19 mouse cellular contexts compared by ENCODE assay signal in the genomic region with DNA sequence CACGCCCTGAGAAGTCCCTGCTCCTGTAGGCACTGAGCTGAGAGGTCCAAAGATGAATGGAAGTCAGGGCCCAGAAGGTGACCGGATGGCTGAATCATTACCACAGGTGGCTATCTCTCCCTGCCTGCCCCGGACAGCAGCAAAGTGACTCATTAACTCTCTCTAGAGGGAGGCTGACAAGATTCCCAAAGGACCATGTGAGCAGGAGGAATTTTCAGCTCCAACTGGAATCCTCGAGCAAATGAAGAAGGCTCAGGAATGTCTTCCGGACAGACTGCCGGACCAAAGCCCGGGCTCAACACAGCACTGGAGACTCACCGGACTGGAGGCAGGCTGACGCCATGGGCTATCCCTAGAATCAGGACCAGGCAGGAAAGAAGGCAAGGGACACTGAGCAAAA. TPM values are rescaled to one million over a fixed set of nuclear protein-coding genes. Genes with fewer than 3 reads are reported as not detected.
A peak's percentile ranks its signal among the peaks of the same experiment; 100 is the strongest.
DNase-seq lines count a peak whose midpoint lies in the region; ATAC-seq and TF ChIP-seq lines count a peak whose summit lies in the region.
"Had no signal": no experiment of that assay in that cellular context is flagged by ENCODE, and none has a peak within 500 bp of the region (broad histone marks: within the 10 kb centered on the region; RNA-seq: fewer than 3 reads in every experiment).

No protein-coding gene starts in this region.

- no peaks in the 10 kb centered on the region for H3K27me3 ChIP-seq in heart, adult 2 months (ENCODE audit: control insufficient read depth, insufficient read depth, low read length)
- H3K27me3 ChIP-seq in heart, embryonic 10.5 days (ENCODE audit: insufficient read depth, poor library complexity, severe bottlenecking) = no peaks in the 10 kb centered on the region
- no peaks in the 10 kb centered on the region for H3K27me3 ChIP-seq in thymus, adult 2 months (ENCODE audit: control insufficient read depth, insufficient read depth, low read length)
- no peaks in the 10 kb centered on the region for H3K27me3 ChIP-seq in kidney, embryonic 16.5 days (ENCODE audit: insufficient read depth, low read length)
- H3K27me3 ChIP-seq: forebrain, embryonic 13.5 days; heart, embryonic 12.5 days; limb, embryonic 12.5 days; neural tube, embryonic 12.5 days had no signal

- peaks cover 20% of the 10 kb centered on the region for H3K4me1 ChIP-seq in heart, adult 2 months (ENCODE audit: control insufficient read depth, insufficient read depth, low read length)
- peaks cover 56% of the 10 kb centered on the region for H3K4me1 ChIP-seq in heart, embryonic 10.5 days
- H3K4me1 ChIP-seq in thymus, adult 2 months (replicated peaks; ENCODE audit: control insufficient read depth, insufficient read depth, low read length) = peaks cover 62% of the 10 kb centered on the region
- peaks cover 56% of the 10 kb centered on the region for H3K4me1 ChIP-seq in kidney, embryonic 16.5 days (ENCODE audit: insufficient read depth, low read length)

- TF ChIP-seq POLR2A in heart, adult 2 months (IDR thresholded peaks at IDR 0.05; ENCODE audit: insufficient read depth, low read depth, low read length) = no peak
- no peak for TF ChIP-seq POLR2A in thymus, adult 2 months (IDR thresholded peaks at IDR 0.05; ENCODE audit: control insufficient read depth, extremely low read depth, insufficient read depth, low read length, poor library complexity)

- WGBS in heart, adult 2 months = 43% methylated on average over 9 of the region's 9 CpGs
- WGBS in heart, embryonic 10.5 days = 64% methylated on average over 9 of the region's 9 CpGs
- WGBS in thymus, adult 2 months = 97% methylated on average over 9 of the region's 9 CpGs
- 69% methylated on average over 9 of the region's 9 CpGs for WGBS in kidney, embryonic 16.5 days

- H3K36me3 ChIP-seq in heart, adult 2 months (ENCODE audit: control insufficient read depth, insufficient read depth, low read length) = no peaks in the 10 kb centered on the region
- peaks cover 62% of the 10 kb centered on the region for H3K36me3 ChIP-seq in heart, embryonic 10.5 days
- H3K36me3 ChIP-seq in thymus, adult 2 months (ENCODE audit: control insufficient read depth, insufficient read depth, low read length) = peaks cover 31% of the 10 kb centered on the region; the same call in 1 of the 2 replicates
- H3K36me3 ChIP-seq in kidney, embryonic 16.5 days (ENCODE audit: insufficient read depth, low read length) = peaks cover 18% of the 10 kb centered on the region

- intact Hi-C loops in heart, adult 2 months (cut with DNase I) = loop anchor here (2.0 kb wide), 1 partner anchor 15 kb away; no protein-coding TSS in a partner anchor

- H3K9me3 ChIP-seq in heart, embryonic 10.5 days = no peaks in the 10 kb centered on the region
- no peaks in the 10 kb centered on the region for H3K9me3 ChIP-seq in kidney, embryonic 16.5 days (ENCODE audit: low read length)
- H3K9me3 ChIP-seq: forebrain, embryonic 13.5 days; heart, embryonic 12.5 days; limb, embryonic 12.5 days; neural tube, embryonic 12.5 days had no signal

- TF ChIP-seq CTCF in heart, adult 2 months (IDR thresholded peaks at IDR 0.05) = no peak
- no peak for TF ChIP-seq CTCF in thymus, adult 2 months (IDR thresholded peaks at IDR 0.05; ENCODE audit: borderline replicate concordance, control insufficient read depth, extremely low read depth, insufficient read depth, low read length, poor library complexity)

- no peaks in the 10 kb centered on the region for H3K79me2 ChIP-seq in heart, adult 2 months (replicated peaks; ENCODE audit: control insufficient read depth, insufficient read depth, low read length)

- peak; percentile 22 to 45 for DNase-seq in heart, adult 2 months
- no peak for DNase-seq in heart, embryonic 10.5 days (ENCODE audit: low spot score)
- no peak for DNase-seq in thymus, adult 2 months
- DNase-seq in thymus, postnatal 0 days (ENCODE audit: low spot score) = no peak
- peak; percentile 84 for DNase-seq in yolk sac, embryonic 10.5 days (ENCODE audit: low spot score)
- no peak for DNase-seq in layer of hippocampus, postnatal 14 days (ENCODE audit: low spot score in 2 of 2)
- DNase-seq: B cell, adult 2 months; cerebellum, postnatal 14 days; gastrocnemius, postnatal 25 days; lung, adult 2 months; lung, postnatal 36 days had no signal

- H3K4me2 ChIP-seq in kidney, embryonic 16.5 days (replicated peaks; ENCODE audit: low read depth, low read length) = no peak overlapping the region
- H3K4me2 ChIP-seq: forebrain, embryonic 13.5 days; heart, embryonic 12.5 days; limb, embryonic 12.5 days; neural tube, embryonic 12.5 days had no signal

- no peak for ATAC-seq in kidney, embryonic 16.5 days (ENCODE audit: low FRiP score, low TSS enrichment)
- no peak for ATAC-seq in activated CD4-positive, CD25-positive, alpha-beta regulatory T cell, adult 4 months
- ATAC-seq: forebrain, embryonic 13.5 days had no signal

- 0 out of 2 replicates have a peak, but pooled peaks have one; percentile 4 for TF ChIP-seq EP300 in heart, adult 2 months (IDR thresholded peaks at IDR 0.05; ENCODE audit: insufficient read depth, low read depth, low read length)

- no peak overlapping the region for H3K4me3 ChIP-seq in heart, adult 2 months
- H3K4me3 ChIP-seq in heart, embryonic 10.5 days = no peak overlapping the region
- no peak overlapping the region for H3K4me3 ChIP-seq in thymus, adult 2 months (ENCODE audit: control insufficient read depth, insufficient read depth, low read length)
- H3K4me3 ChIP-seq in kidney, embryonic 16.5 days (ENCODE audit: low read length) = no peak overlapping the region
- H3K4me3 ChIP-seq: forebrain, embryonic 13.5 days; heart, embryonic 12.5 days; limb, embryonic 12.5 days; neural tube, embryonic 12.5 days had no signal

- H3K27ac ChIP-seq in heart, adult 2 months = peak overlapping the region; percentile 73
- H3K27ac ChIP-seq in heart, embryonic 10.5 days = no peak overlapping the region
- H3K27ac ChIP-seq in thymus, adult 2 months (ENCODE audit: control insufficient read depth, insufficient read depth, low read length) = peak overlapping the region; percentile 14; the same call in 1 of the 2 replicates
- H3K27ac ChIP-seq in kidney, embryonic 16.5 days (ENCODE audit: low read length) = peak overlapping the region; percentile 68
- H3K27ac ChIP-seq: forebrain, embryonic 13.5 days; limb, embryonic 12.5 days; neural tube, embryonic 12.5 days had no signal

- H3K9ac ChIP-seq in heart, adult 2 months (ENCODE audit: low read depth, low read length) = no peak overlapping the region
- H3K9ac ChIP-seq in kidney, embryonic 16.5 days (replicated peaks; ENCODE audit: low read length) = no peak overlapping the region
- H3K9ac ChIP-seq: forebrain, embryonic 13.5 days; heart, embryonic 12.5 days; neural tube, embryonic 12.5 days had no signal

RNA-seq across cellular contexts. Expression of a gene that starts 6.5 kb away (rescaled TPM):
- 10 to 100 TPM; 30.7 to 35.1 TPM for total RNA-seq in heart, adult 2 months (2021)
- polyA plus RNA-seq in heart, adult 2 months (2012; rRNA removed) = 53.7 and 59.7 TPM in 2 replicates
- 13.0 and 21.7 TPM in 2 replicates for polyA plus RNA-seq in heart, embryonic 10.5 days (2016; fragmentation: Nextera tagmentation; extraction: Ambion mirVana)
- 203 and 208 TPM in 2 replicates for polyA plus RNA-seq in thymus, adult 2 months (2012; rRNA removed)
- 33.3 and 48.6 TPM in 2 replicates for polyA plus RNA-seq in thymus, postnatal 0 days (2015; fragmentation: Nextera tagmentation; extraction: Ambion mirVana)
- polyA plus RNA-seq in kidney, embryonic 16.5 days (2015; fragmentation: Nextera tagmentation; extraction: Ambion mirVana) = 30.6 and 34.1 TPM in 2 replicates
- 10 to 100 TPM; 44.1 to 45.2 TPM for total RNA-seq in layer of hippocampus, postnatal 14 days (2021)
- polyA plus RNA-seq in activated CD4-positive, CD25-positive, alpha-beta regulatory T cell, adult 4 months (2017; shearing (Covaris generic)) = 10 to 100 TPM; 10.9 to 13.0 TPM

RNA-seq across cellular contexts. Expression of a gene that starts 6.8 kb away (rescaled TPM):
- not detected for total RNA-seq in heart, adult 2 months (2021)
- polyA plus RNA-seq in heart, adult 2 months (2012; rRNA removed) = 0.14 and 0.20 TPM in 2 replicates
- 0.15 and 0.24 TPM in 2 replicates for polyA plus RNA-seq in heart, embryonic 10.5 days (2016; fragmentation: Nextera tagmentation; extraction: Ambion mirVana)
- 2.8 and 3.0 TPM in 2 replicates for polyA plus RNA-seq in thymus, adult 2 months (2012; rRNA removed)
- polyA plus RNA-seq in thymus, postnatal 0 days (2015; fragmentation: Nextera tagmentation; extraction: Ambion mirVana) = 1.5 and 1.7 TPM in 2 replicates
- 1.5 TPM in 2 replicates for polyA plus RNA-seq in kidney, embryonic 16.5 days (2015; fragmentation: Nextera tagmentation; extraction: Ambion mirVana)
- 1 to 10 TPM in 1 of 2 experiments, under 1 TPM in 1; 0.52 to 2.4 TPM for total RNA-seq in layer of hippocampus, postnatal 14 days (2021)
- under 1 TPM; 0.41 to 0.70 TPM for polyA plus RNA-seq in activated CD4-positive, CD25-positive, alpha-beta regulatory T cell, adult 4 months (2017; shearing (Covaris generic))
- total RNA-seq: hematopoietic stem cell, adult 5-6 weeks had no signal

RNA-seq across cellular contexts. Expression of a gene that starts 30.4 kb away (rescaled TPM):
- total RNA-seq in heart, adult 2 months (2021) = 10 to 100 TPM; 14.2 to 16.0 TPM
- 15.3 and 21.7 TPM in 2 replicates for polyA plus RNA-seq in heart, adult 2 months (2012; rRNA removed)
- polyA plus RNA-seq in heart, embryonic 10.5 days (2016; fragmentation: Nextera tagmentation; extraction: Ambion mirVana) = 11.0 and 11.2 TPM in 2 replicates
- polyA plus RNA-seq in thymus, adult 2 months (2012; rRNA removed) = 18.8 and 20.6 TPM in 2 replicates
- 10.7 TPM in 2 replicates for polyA plus RNA-seq in thymus, postnatal 0 days (2015; fragmentation: Nextera tagmentation; extraction: Ambion mirVana)
- polyA plus RNA-seq in kidney, embryonic 16.5 days (2015; fragmentation: Nextera tagmentation; extraction: Ambion mirVana) = 18.0 and 18.4 TPM in 2 replicates
- 10 to 100 TPM; 24.8 to 26.8 TPM for total RNA-seq in layer of hippocampus, postnatal 14 days (2021)
- polyA plus RNA-seq in activated CD4-positive, CD25-positive, alpha-beta regulatory T cell, adult 4 months (2017; shearing (Covaris generic)) = 1 to 10 TPM; 1.1 to 2.4 TPM

RNA-seq across cellular contexts. Expression of a gene that starts 30.5 kb away (rescaled TPM):
- total RNA-seq in heart, adult 2 months (2021) = 10 to 100 TPM; 21.4 to 22.5 TPM
- polyA plus RNA-seq in heart, adult 2 months (2012; rRNA removed) = 16.2 and 18.2 TPM in 2 replicates
- polyA plus RNA-seq in heart, embryonic 10.5 days (2016; fragmentation: Nextera tagmentation; extraction: Ambion mirVana) = 47.1 and 49.4 TPM in 2 replicates
- polyA plus RNA-seq in thymus, adult 2 months (2012; rRNA removed) = 429 and 448 TPM in 2 replicates
- polyA plus RNA-seq in thymus, postnatal 0 days (2015; fragmentation: Nextera tagmentation; extraction: Ambion mirVana) = 106 and 108 TPM in 2 replicates
- 53.7 and 54.8 TPM in 2 replicates for polyA plus RNA-seq in kidney, embryonic 16.5 days (2015; fragmentation: Nextera tagmentation; extraction: Ambion mirVana)
- 10 to 100 TPM; 41.7 to 44.4 TPM for total RNA-seq in layer of hippocampus, postnatal 14 days (2021)
- 10 to 100 TPM; 11.7 to 18.4 TPM for polyA plus RNA-seq in activated CD4-positive, CD25-positive, alpha-beta regulatory T cell, adult 4 months (2017; shearing (Covaris generic))

RNA-seq across cellular contexts. Expression of a gene that starts 52.0 kb away (rescaled TPM):
- total RNA-seq in heart, adult 2 months (2021) = not detected
- polyA plus RNA-seq in heart, adult 2 months (2012; rRNA removed) = 0.16 TPM in 1 of 2 replicates, not detected in the other
- polyA plus RNA-seq in heart, embryonic 10.5 days (2016; fragmentation: Nextera tagmentation; extraction: Ambion mirVana) = 0.39 TPM in 1 of 2 replicates, not detected in the other
- polyA plus RNA-seq in thymus, adult 2 months (2012; rRNA removed) = 0.15 and 0.33 TPM in 2 replicates
- polyA plus RNA-seq in thymus, postnatal 0 days (2015; fragmentation: Nextera tagmentation; extraction: Ambion mirVana) = 0.23 and 0.30 TPM in 2 replicates
- not detected in 2 replicates for polyA plus RNA-seq in kidney, embryonic 16.5 days (2015; fragmentation: Nextera tagmentation; extraction: Ambion mirVana)
- 1 to 10 TPM in 1 of 2 experiments, not detected in 1; 1.8 TPM for total RNA-seq in layer of hippocampus, postnatal 14 days (2021)
- polyA plus RNA-seq in activated CD4-positive, CD25-positive, alpha-beta regulatory T cell, adult 4 months (2017; shearing (Covaris generic)) = not detected
- total RNA-seq: gastrocnemius, postnatal 25 days; hematopoietic stem cell, adult 5-6 weeks had no signal
- polyA plus RNA-seq: forebrain, embryonic 13.5 days; heart, embryonic 12.5 days; limb, embryonic 12.5 days; neural tube, embryonic 12.5 days; urinary bladder, adult 2 months had no signal

Comparison
In these comparisons a context has a peak if more than half of its experiments do, and no peak if none do; other contexts are left out.
1. DNase-seq: peak in heart, adult 2 months (2 of 2) and yolk sac, embryonic 10.5 days (single experiment); none in heart, embryonic 10.5 days (single experiment), thymus, adult 2 months (single experiment), thymus, postnatal 0 days (single experiment) and layer of hippocampus, postnatal 14 days (0 of 2).